Mouse (Mus musculus): ENCODE data around the gene Zbtb9.

Gene Zbtb9

GRCm38 (mm10) chr17:27005644-27006043 is 32.7 kb downstream of the Zbtb9 start:
- no peak for ATAC-seq (ENCODE audit: insufficient number of reproducible peaks, low FRiP score, low TSS enrichment)

GRCm38 (mm10) chr17:27008277-27008676 is 35.3 kb downstream of the Zbtb9 start:
- no peak for ATAC-seq (ENCODE audit: insufficient number of reproducible peaks, low FRiP score, low TSS enrichment)

- no peak for ATAC-seq (ENCODE audit: insufficient number of reproducible peaks, low FRiP score, low TSS enrichment)
Measured at GRCm38 (mm10) chr17:27011167-27011566, 38.2 kb downstream of the Zbtb9 start.

GRCm38 (mm10) chr17:27011998-27012672 is 39.2 kb downstream of the Zbtb9 start:
- no peak for ATAC-seq (ENCODE audit: insufficient number of reproducible peaks, low FRiP score, low TSS enrichment)

GRCm38 (mm10) chr17:27012909-27013308 is 39.9 kb downstream of the Zbtb9 start:
- no peak for ATAC-seq (ENCODE audit: insufficient number of reproducible peaks, low FRiP score, low TSS enrichment)

GRCm38 (mm10) chr17:27017564-27018499 is 44.9 kb downstream of the Zbtb9 start:
- peak; percentile 59; the same call in 1 of the 2 replicates for ATAC-seq (ENCODE audit: insufficient number of reproducible peaks, low FRiP score, low TSS enrichment)

GRCm38 (mm10) chr17:27018555-27019196 is 45.7 kb downstream of the Zbtb9 start:
- no peak for ATAC-seq (ENCODE audit: insufficient number of reproducible peaks, low FRiP score, low TSS enrichment)

GRCm38 (mm10) chr17:27021076-27021475 is 48.1 kb downstream of the Zbtb9 start:
- no peak for ATAC-seq (ENCODE audit: insufficient number of reproducible peaks, low FRiP score, low TSS enrichment)

GRCm38 (mm10) chr17:27021736-27022135 is 48.8 kb downstream of the Zbtb9 start:
- ATAC-seq (ENCODE audit: insufficient number of reproducible peaks, low FRiP score, low TSS enrichment) = no peak

- no peak for ATAC-seq (ENCODE audit: insufficient number of reproducible peaks, low FRiP score, low TSS enrichment)
Measured at GRCm38 (mm10) chr17:27023342-27023741, 50.4 kb downstream of the Zbtb9 start.

- no peak for ATAC-seq (ENCODE audit: insufficient number of reproducible peaks, low FRiP score, low TSS enrichment)
Measured at GRCm38 (mm10) chr17:27025326-27025902, 52.4 kb downstream of the Zbtb9 start.

GRCm38 (mm10) chr17:27025951-27026350 is 53.0 kb downstream of the Zbtb9 start:
- ATAC-seq (ENCODE audit: insufficient number of reproducible peaks, low FRiP score, low TSS enrichment) = no peak

GRCm38 (mm10) chr17:27027460-27028283 is 54.7 kb downstream of the Zbtb9 start:
- no peak for ATAC-seq (ENCODE audit: insufficient number of reproducible peaks, low FRiP score, low TSS enrichment)

- ATAC-seq (ENCODE audit: insufficient number of reproducible peaks, low FRiP score, low TSS enrichment) = peak; percentile 75
Measured at GRCm38 (mm10) chr17:27028284-27028795, 55.4 kb downstream of the Zbtb9 start.

GRCm38 (mm10) chr17:27028909-27029308 is 55.9 kb downstream of the Zbtb9 start, which contains the start of gene Bak1:
Gene Bak1 (minus strand): TSS chr17:27029009.
- ATAC-seq (ENCODE audit: insufficient number of reproducible peaks, low FRiP score, low TSS enrichment) = no peak

GRCm38 (mm10) chr17:27029431-27029830 is 56.5 kb downstream of the Zbtb9 start:
- ATAC-seq (ENCODE audit: insufficient number of reproducible peaks, low FRiP score, low TSS enrichment) = no peak

- no peak for ATAC-seq (ENCODE audit: insufficient number of reproducible peaks, low FRiP score, low TSS enrichment)
Measured at GRCm38 (mm10) chr17:27030896-27031295, 57.9 kb downstream of the Zbtb9 start.

GRCm38 (mm10) chr17:27032328-27032727 is 59.4 kb downstream of the Zbtb9 start:
- no peak for ATAC-seq (ENCODE audit: insufficient number of reproducible peaks, low FRiP score, low TSS enrichment)

GRCm38 (mm10) chr17:27032869-27033268 is 59.9 kb downstream of the Zbtb9 start:
- 0 out of 2 replicates have a peak, but pooled peaks have one; percentile 19 for ATAC-seq (ENCODE audit: insufficient number of reproducible peaks, low FRiP score, low TSS enrichment)

Measured in cerebellum, adult (tissue).